Mouse (Mus musculus): ENCODE results near the gene Hcfc1r1.

DNA sequence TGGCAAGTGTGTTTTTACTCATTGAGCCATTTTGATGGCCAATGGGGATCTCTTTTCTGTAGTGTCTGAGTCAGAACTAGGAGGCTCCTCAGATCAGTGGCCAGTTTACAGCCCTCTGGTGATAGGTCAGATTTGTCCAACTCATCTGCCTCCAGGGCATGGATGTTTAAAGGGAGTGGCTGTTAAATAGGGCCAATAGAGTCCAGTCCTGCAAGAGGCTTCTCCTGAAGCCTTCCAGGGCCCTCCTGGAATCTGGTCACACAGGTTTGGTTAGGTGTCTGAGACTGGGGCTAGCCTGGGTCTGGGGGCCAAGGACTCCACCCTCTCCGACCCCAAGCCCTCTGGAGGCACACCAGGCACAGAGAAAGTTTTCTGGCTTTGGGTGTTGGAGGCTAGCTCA is 21.1 kb downstream of the Hcfc1r1 start:
- no peak for TF ChIP-seq CTCF (IDR thresholded peaks at IDR 0.05; ENCODE audit: low read depth)
- TF ChIP-seq EP300 (IDR thresholded peaks at IDR 0.05; ENCODE audit: low read depth): no peak

Measured in liver, postnatal 0 days (tissue).